Mouse (Mus musculus): ENCODE results near the gene Pcnt. TPM values are rescaled to one million over a fixed set of nuclear protein-coding genes. Genes with fewer than 3 reads are reported as not detected.

The Pcnt gene
- polyA plus RNA-seq, 2 experiments = 17.3 to 32.8 TPM

- Histone ChIP-seq H3K4me2 (replicated peaks; ENCODE audit: low read depth, low read length, severe bottlenecking) (no peak overlapping the region), H3K36me3 (ENCODE audit: control insufficient read depth, insufficient read depth, low read length) (0 out of 2 replicates have a peak, but pooled peaks cover 3% of the 10 kb centered on the region), H3K4me1 (ENCODE audit: control insufficient read depth, insufficient read depth, low read length) (no peaks in the 10 kb centered on the region), H3K27ac (replicated peaks; ENCODE audit: low read depth, low read length) (no peak overlapping the region), H3K9me3 (ENCODE audit: control insufficient read depth, low read length) (no peaks in the 10 kb centered on the region), H3K4me3 (replicated peaks; ENCODE audit: low read length) (no peak overlapping the region), H3K9ac (ENCODE audit: low read depth, low read length, severe bottlenecking) (no peak overlapping the region), H3K27me3 (ENCODE audit: control insufficient read depth, insufficient read depth, low read length) (no peaks in the 10 kb centered on the region)
- DNase-seq (ENCODE audit: low spot score) (no peak), ATAC-seq (ENCODE audit: low FRiP score, low read depth) (no peak)
- no peak for TF ChIP-seq POLR2A (IDR thresholded peaks at IDR 0.05; ENCODE audit: borderline replicate concordance, extremely low read depth, insufficient read depth, insufficient read length)
- 83% methylated on average over 1 of the region's 1 CpGs for WGBS
These were observed 18.7 kb upstream of the Pcnt start for GRCm38 (mm10) chr10:76461255-76461654.

GRCm38 (mm10) chr10:76455289-76455688 is 12.7 kb upstream of the Pcnt start:
- TF ChIP-seq POLR2A (IDR thresholded peaks at IDR 0.05; ENCODE audit: borderline replicate concordance, extremely low read depth, insufficient read depth, insufficient read length) = no peak
- 59% methylated on average over 4 of the region's 5 CpGs for WGBS
- H3K9ac ChIP-seq (ENCODE audit: low read depth, low read length, severe bottlenecking) = no peak overlapping the region

GRCm38 (mm10) chr10:76448851-76449250 is 6.3 kb upstream of the Pcnt start, which contains the start of gene 2610028H24Rik:
Gene 2610028H24Rik, plus strand, starts transcription at chr10:76449081.
- H3K9me3 ChIP-seq (ENCODE audit: control insufficient read depth, low read length) = no peaks in the 10 kb centered on the region
- no peak within 1 kb of the TSS for H3K4me3 ChIP-seq (replicated peaks; ENCODE audit: low read length)
- H3K4me1 ChIP-seq (ENCODE audit: control insufficient read depth, insufficient read depth, low read length) = peaks cover 2% of the 10 kb centered on the region; the same call in 1 of the 2 replicates
- no peak for TF ChIP-seq POLR2A (IDR thresholded peaks at IDR 0.05; ENCODE audit: borderline replicate concordance, extremely low read depth, insufficient read depth, insufficient read length)
- no peak within 1 kb of the TSS for H3K27ac ChIP-seq (replicated peaks; ENCODE audit: low read depth, low read length)
- WGBS = 66% methylated on average over 5 of the region's 5 CpGs
- H3K4me2 ChIP-seq (replicated peaks; ENCODE audit: low read depth, low read length, severe bottlenecking) = no peak within 1 kb of the TSS
- H3K27me3 ChIP-seq (ENCODE audit: control insufficient read depth, insufficient read depth, low read length) = no peaks in the 10 kb centered on the region
- DNase-seq (ENCODE audit: low spot score) (no peak), ATAC-seq (ENCODE audit: low FRiP score, low read depth) (no peak)
- 0 out of 2 replicates have a peak within 1 kb of the TSS, but pooled peaks have one; percentile 4 for H3K9ac ChIP-seq (ENCODE audit: low read depth, low read length, severe bottlenecking)
- no peaks in the 10 kb centered on the region for H3K36me3 ChIP-seq (ENCODE audit: control insufficient read depth, insufficient read depth, low read length)

More at GRCm38 (mm10) chr10:76455289-76455688, 12.7 kb upstream of the Pcnt start:
- Histone ChIP-seq H3K4me2 (replicated peaks; ENCODE audit: low read depth, low read length, severe bottlenecking) (no peak overlapping the region), H3K27me3 (ENCODE audit: control insufficient read depth, insufficient read depth, low read length) (no peaks in the 10 kb centered on the region), H3K27ac (replicated peaks; ENCODE audit: low read depth, low read length) (no peak overlapping the region), H3K36me3 (ENCODE audit: control insufficient read depth, insufficient read depth, low read length) (no peaks in the 10 kb centered on the region), H3K9me3 (ENCODE audit: control insufficient read depth, low read length) (no peaks in the 10 kb centered on the region), H3K4me3 (replicated peaks; ENCODE audit: low read length) (no peak overlapping the region), H3K4me1 (ENCODE audit: control insufficient read depth, insufficient read depth, low read length) (no peaks in the 10 kb centered on the region)
- ATAC-seq (ENCODE audit: low FRiP score, low read depth) = no peak
- DNase-seq (ENCODE audit: low spot score) = peak; percentile 54

- H3K4me3 ChIP-seq (replicated peaks; ENCODE audit: low read length) = no peak overlapping the region
- H3K27me3 ChIP-seq (ENCODE audit: control insufficient read depth, insufficient read depth, low read length) = no peaks in the 10 kb centered on the region
- no peaks in the 10 kb centered on the region for H3K9me3 ChIP-seq (ENCODE audit: control insufficient read depth, low read length)
- no peak for ATAC-seq (ENCODE audit: low FRiP score, low read depth)
- no peak overlapping the region for H3K4me2 ChIP-seq (replicated peaks; ENCODE audit: low read depth, low read length, severe bottlenecking)
- peaks cover 10% of the 10 kb centered on the region; the same call in 1 of the 2 replicates for H3K4me1 ChIP-seq (ENCODE audit: control insufficient read depth, insufficient read depth, low read length)
- no peak for DNase-seq (ENCODE audit: low spot score)
- no peak overlapping the region for H3K27ac ChIP-seq (replicated peaks; ENCODE audit: low read depth, low read length)
- H3K36me3 ChIP-seq (ENCODE audit: control insufficient read depth, insufficient read depth, low read length) = no peaks in the 10 kb centered on the region
- H3K9ac ChIP-seq (ENCODE audit: low read depth, low read length, severe bottlenecking) = 0 out of 2 replicates have a peak overlapping the region, but pooled peaks have one; percentile 12
- TF ChIP-seq POLR2A (IDR thresholded peaks at IDR 0.05; ENCODE audit: borderline replicate concordance, extremely low read depth, insufficient read depth, insufficient read length) = no peak
- WGBS = 69% methylated on average over 15 of the region's 15 CpGs
These were observed 5.0 kb upstream of the Pcnt start for GRCm38 (mm10) chr10:76447406-76448229.

- no peak for ATAC-seq (ENCODE audit: low FRiP score, low read depth)
- Histone ChIP-seq H3K9ac (ENCODE audit: low read depth, low read length, severe bottlenecking) (no peak overlapping the region), H3K36me3 (ENCODE audit: control insufficient read depth, insufficient read depth, low read length) (no peaks in the 10 kb centered on the region), H3K27me3 (ENCODE audit: control insufficient read depth, insufficient read depth, low read length) (no peaks in the 10 kb centered on the region), H3K4me3 (replicated peaks; ENCODE audit: low read length) (no peak overlapping the region), H3K9me3 (ENCODE audit: control insufficient read depth, low read length) (no peaks in the 10 kb centered on the region), H3K27ac (replicated peaks; ENCODE audit: low read depth, low read length) (no peak overlapping the region), H3K4me1 (ENCODE audit: control insufficient read depth, insufficient read depth, low read length) (peaks cover 13% of the 10 kb centered on the region), H3K4me2 (replicated peaks; ENCODE audit: low read depth, low read length, severe bottlenecking) (no peak overlapping the region)
- WGBS = 74% methylated on average over 4 of the region's 4 CpGs
- DNase-seq (ENCODE audit: low spot score) = no peak
- no peak for TF ChIP-seq POLR2A (IDR thresholded peaks at IDR 0.05; ENCODE audit: borderline replicate concordance, extremely low read depth, insufficient read depth, insufficient read length)
These were observed 3.6 kb upstream of the Pcnt start for GRCm38 (mm10) chr10:76445996-76446681.
